Mouse (Mus musculus): ENCODE data around the gene Ctcf.
"Not testable (repeated sequence)": the region's sequence is repeated elsewhere in the genome, so short reads cannot be mapped to it uniquely, and the experiment has no call there.

The Ctcf gene

GRCm38 (mm10) chr8:105636018-105636962, at the start of gene Ctcf:
TSS of gene Ctcf (plus strand) at chr8:105636568.
- DNase-seq, result peak; percentile 97

DNA sequence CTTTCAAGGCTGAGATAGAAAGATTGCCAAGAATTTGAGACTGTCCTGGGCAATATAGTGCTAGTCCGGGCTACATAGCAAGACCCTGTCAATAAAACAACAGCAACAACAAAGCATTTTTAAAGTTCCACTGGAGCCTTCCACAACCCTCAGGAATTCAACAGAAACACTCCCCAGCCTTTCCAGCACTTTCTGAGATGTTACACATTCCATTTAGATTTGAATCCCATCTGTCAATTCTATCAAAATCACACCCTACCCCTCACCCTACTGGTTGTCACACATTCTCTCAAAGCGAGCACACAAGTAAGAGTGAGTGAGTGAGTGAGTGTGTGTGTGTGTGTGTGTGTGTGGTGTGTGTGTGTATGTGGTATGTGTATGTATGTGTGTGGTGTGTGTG, 43.9 kb upstream of the Ctcf start:
- DNase-seq, result no peak

DNA sequence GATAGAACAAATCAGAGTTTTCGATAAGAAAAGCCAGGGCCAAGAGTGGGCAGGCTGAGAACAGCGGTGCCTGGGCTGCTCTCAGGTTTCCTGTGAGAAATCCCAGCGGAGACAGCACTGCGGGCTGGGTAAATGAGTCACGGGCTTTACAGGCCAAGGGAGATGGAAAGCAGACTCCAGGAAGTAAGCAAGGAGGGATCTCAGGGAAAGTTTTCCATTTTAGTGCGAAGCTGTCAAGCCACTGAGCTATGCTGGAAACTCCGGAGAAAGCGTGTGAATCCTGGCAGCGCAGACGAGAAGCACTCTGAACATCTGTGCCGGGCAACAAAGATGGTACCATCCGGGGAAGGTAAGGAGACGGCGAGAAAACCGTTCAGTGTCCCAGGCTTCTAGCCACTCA, 42.5 kb upstream of the Ctcf start:
- peak; percentile 41 for DNase-seq

GRCm38 (mm10) chr8:105594451-105595242, 41.7 kb upstream of the Ctcf start:
- DNase-seq, result peak; percentile 39

- peak; percentile 88 for DNase-seq
Measured at GRCm38 (mm10) chr8:105596362-105597034, 39.9 kb upstream of the Ctcf start.

GRCm38 (mm10) chr8:105598777-105599176, 37.6 kb upstream of the Ctcf start:
- no peak for DNase-seq

DNA sequence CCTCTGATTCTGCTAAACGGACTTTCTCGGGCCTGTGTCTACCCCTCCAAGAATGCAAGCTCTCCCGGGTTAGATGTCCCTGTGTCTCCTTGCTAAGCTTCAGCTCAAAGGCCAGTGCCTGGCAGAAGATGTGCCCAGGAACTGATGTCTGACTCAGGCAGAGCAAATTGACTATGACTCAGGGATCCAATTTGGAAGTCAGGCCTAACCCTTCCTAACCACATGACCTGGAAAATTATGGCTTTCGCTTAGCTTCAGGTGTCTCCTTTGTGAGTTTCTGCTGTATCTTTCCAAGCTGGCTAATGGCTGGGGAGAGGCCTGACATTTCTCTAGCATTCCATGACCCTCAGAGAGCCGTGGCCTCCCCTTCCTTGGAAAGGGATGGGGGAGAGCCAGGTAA, 35.1 kb upstream of the Ctcf start:
- DNase-seq, result no peak

DNA sequence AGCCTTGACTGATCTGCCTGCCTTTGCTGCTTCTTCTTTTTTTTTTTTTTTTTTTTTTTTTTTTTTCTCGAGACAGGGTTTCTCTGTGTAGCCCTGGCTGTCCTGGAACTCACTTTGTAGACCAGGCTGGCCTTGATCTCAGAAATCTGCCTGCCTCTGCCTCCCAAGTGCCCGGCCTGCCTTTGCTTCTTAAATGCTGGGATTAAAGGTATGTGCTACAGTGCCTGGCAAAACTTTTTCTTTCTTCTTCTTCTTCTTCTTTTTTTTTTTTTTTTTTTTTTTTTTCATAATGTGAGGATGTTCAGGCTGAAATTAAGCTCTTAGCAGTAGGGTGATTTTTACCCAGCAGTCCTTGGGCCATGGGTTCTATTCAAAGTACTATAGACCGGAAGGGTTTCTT, 33.8 kb upstream of the Ctcf start:
- DNase-seq, result not testable (repeated sequence)

DNA sequence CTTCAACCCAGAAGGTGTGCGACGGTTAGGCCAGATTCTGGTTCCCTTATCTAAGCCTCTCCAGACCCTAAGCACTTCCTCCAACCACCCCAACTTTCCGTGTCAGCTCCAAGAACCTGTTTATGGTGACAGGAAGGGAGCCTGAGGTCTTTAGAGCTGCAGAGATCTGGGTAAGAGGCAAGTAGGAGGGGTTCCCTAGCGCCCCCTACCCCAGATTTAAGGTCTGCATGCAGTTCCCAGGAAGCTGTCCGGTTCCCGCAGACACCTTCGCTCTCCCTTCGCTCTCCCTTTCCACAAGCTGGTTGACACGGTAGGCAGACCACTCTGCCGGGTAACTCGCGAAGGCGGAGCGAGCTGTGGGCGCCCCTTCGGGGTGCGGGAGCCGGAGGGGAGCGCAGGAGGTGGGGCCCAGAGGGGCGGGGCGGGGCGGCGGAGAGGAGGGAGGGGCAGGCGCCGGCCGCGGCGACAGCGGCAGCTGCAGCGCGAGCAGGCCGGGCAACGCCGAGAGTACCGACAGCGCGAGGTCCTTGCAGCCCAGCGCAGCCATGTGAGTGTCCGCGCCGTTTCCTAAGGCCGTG, 31.5 kb upstream of the Ctcf start, which contains the start of gene Ripor1:
Gene Ripor1, plus strand, starts transcription at position 452 of the 578 bp plus-strand sequence.
- peak; percentile 94 for DNase-seq

DNA sequence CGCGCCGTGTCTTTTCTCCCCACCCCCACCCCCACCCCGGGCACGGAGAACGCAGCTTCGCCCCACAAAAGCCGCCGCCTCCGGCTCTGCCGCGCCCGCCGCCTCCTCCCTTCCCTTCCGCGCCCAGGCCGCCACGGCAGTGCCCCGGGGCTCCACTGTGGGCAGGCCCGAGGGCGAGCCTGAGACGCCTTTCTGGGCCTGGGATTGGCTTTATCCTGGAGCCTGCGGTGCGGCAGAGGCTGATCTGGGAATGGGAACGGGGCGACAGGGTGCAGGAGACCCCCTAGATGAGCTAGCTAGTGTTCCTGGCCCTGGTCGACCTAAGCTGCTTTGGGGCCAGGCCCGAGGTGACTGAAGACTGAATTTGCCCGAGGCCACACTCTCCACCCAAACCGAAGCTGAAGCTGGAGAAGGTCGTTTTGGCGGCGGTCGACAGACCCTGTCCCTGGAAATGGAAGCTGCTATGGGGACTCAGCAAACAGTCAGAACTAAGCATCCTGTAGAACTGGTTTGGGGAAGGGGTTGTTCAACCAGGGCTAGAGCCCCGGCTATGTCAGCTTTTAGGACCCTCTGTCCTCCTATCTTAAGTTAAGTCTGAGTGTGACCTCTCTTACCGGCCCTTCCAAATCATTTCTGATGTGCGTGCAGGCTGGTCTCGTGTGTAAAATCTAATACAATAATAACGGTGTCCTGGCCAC, 30.7 kb upstream of the Ctcf start:
- peak; percentile 80 for DNase-seq

- DNase-seq, result peak; percentile 89
Measured at GRCm38 (mm10) chr8:105606189-105607023, 30.0 kb upstream of the Ctcf start.

DNA sequence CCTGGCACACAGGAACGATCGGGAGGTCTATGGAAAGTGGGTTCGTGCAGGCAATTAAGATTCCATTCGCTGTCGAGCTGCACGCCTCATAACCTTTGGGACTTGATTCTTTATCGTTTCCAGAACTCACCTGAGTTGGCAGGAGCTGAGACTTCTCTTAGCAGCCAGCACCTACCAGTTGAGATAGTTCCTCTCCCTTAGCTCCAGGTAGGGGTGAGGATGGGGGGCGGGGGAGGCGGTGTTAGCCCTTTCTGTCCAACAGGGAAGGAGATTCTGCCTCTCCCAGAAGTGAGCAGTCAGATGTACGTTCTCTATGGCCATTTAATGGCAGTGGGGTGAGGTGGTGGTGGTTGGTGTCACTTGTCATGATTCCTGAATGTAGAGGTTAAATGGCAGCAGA, 29.3 kb upstream of the Ctcf start:
- peak; percentile 48 for DNase-seq

- DNase-seq, result peak; percentile 75
Measured at GRCm38 (mm10) chr8:105607684-105608083, 28.7 kb upstream of the Ctcf start.

DNA sequence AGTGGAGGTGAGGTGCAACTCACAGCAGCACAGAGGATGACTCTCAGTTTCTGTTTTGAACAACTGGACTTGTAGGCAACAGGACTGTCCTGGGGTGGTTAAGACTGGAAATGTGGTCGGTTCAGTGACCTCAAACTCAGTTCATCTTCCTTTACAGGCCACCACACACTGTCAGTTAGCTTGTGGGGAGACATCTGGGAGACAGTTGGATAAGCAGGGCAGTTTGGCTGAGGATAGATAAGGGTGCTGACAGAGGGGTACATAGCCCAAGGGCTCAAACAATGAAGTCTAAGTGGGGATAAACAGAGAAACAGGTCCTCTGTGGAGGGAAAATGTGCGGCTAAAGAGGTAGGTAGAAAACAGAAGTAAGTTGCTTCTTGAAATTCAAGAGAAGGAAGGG, 27.0 kb upstream of the Ctcf start:
- peak; percentile 10 for DNase-seq

DNA sequence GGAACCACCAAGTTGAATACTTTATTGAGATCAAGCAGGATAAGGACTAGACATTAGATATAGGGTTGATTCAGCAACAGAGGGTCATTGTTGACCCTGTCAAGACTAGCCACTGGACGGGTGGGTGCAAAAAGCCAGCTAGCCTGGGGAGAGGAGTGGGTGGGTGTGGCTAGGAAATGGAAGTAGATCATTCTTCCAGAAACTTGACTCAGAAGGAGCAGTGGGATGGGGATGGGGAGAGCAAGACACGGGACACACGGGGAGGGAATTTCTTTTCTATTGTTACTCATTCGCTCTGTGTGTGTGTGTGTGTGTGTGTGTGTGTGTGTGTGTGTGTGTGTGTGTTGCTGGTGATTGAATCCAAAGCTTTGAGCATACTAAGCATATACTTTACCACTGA, 26.6 kb upstream of the Ctcf start:
- DNase-seq, result peak; percentile 7

- peak; percentile 10 for DNase-seq
Measured at GRCm38 (mm10) chr8:105611836-105612235, 24.5 kb upstream of the Ctcf start.

- peak; percentile 52 for DNase-seq
Measured at GRCm38 (mm10) chr8:105613037-105613436, 23.3 kb upstream of the Ctcf start.

GRCm38 (mm10) chr8:105613830-105614511, 22.4 kb upstream of the Ctcf start:
- peak; percentile 91 for DNase-seq

GRCm38 (mm10) chr8:105615942-105616341, 20.4 kb upstream of the Ctcf start:
- peak; percentile 11 for DNase-seq

Data from thymus, postnatal 4 days (tissue).